Mouse (Mus musculus): ENCODE results near the gene Mfsd2a. TPM values are rescaled to one million over a fixed set of nuclear protein-coding genes. Genes with fewer than 3 reads are reported as not detected.
"Not testable (repeated sequence)": the region's sequence is repeated elsewhere in the genome, so short reads cannot be mapped to it uniquely, and the experiment has no call there.

Gene Mfsd2a
- under 1 TPM in 1 of 2 experiments, not detected in 1; 0.42 TPM for total RNA-seq (2021)

GRCm38 (mm10) chr4:122961100-122961567 lies at the start of gene Mfsd2a:
TSS of gene Mfsd2a (minus strand) at chr4:122961188.
- DNase-seq: peak; percentile 53 to 54
- intact Hi-C loops (cut with DNase I): no loop called here

DNA sequence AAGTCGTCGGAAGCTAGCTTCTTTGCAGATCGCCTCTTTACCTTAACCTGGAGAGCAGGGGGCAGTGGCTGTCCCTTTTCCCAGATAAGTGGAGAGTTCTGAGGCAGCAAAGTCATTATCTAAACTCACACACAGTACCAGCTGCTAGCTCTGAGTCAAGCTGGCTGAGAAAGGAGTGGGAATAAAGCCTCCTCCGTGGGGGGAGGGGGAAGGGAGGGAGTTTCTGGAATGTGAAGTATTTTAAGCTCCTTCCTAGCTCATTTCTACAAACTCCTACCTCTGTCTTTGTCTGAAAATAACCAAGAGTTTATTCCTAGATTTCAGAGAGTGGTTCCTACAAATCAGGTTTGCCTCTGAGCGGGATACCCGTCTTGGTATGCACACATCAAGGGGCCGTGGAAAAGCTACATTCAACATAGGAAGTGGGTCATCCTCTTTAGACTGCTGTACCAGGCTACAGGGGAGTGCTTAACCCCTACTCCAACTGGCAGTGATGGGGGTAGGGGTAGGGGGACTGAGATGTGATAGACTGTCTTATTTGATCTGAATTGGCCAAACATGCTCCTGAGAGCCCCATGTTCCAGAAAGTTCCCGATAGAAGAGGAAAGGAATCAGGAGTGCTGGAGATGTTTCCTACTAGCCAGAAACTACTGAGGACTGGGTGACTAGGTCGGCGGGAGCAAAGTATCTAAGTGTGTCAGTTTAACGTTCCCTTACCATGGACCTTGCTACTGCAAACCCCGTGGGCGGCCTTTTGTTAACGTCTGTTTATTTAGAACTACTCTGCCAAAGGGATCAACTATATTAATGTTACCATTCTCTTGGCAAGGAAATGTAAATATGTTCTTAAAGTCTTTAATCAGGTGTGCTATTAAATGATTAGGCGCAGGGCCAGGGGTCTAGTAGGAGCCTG lies 44.3 kb upstream of the Mfsd2a start:
- intact Hi-C loops (cut with DNase I): no loop called here
- DNase-seq: no peak

DNA sequence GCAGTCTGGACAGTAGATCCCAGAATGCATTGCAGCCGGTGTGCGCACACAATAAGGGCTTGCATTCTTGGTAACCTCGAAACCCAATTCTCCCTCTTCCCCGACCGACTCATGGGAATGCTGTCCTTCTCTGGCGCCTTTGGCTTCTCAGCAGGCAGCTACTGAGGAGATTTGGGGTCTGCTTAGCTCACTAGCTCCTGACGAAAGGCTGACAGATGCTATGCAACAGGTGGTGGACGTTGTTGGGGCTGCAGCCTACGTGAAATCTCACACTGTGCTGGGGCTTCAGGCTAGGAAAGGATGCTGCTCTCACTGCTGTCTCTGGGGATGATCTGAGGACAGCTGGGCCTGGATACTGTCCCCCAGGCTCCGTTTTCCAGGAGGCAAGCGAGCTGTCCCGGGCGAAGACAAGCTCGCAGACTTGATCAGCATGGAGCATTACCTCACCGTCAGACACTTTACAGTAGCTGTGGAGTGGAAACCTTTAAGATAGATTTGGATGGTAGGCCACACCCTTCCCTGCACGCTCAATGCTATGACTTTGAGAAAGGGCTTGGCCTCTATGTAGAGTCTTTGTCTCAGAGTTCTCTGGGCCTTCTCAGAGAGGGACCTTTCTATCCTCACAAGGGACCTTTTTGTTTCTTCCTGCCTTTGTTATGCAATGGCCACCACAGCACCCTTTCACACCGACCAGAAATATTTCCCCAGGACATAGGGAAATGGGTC lies 39.8 kb upstream of the Mfsd2a start:
- intact Hi-C loops (cut with DNase I): no loop called here
- no peak for DNase-seq

- DNase-seq: no peak
- intact Hi-C loops (cut with DNase I): no loop called here
Observed at GRCm38 (mm10) chr4:123000130-123000529, 39.1 kb upstream of the Mfsd2a start.

GRCm38 (mm10) chr4:122999263-122999691 lies 38.3 kb upstream of the Mfsd2a start:
- no peak for DNase-seq
- intact Hi-C loops (cut with DNase I): loop anchor here (2.0 kb wide), 1 partner anchor 14 kb away; no protein-coding TSS in a partner anchor

DNA sequence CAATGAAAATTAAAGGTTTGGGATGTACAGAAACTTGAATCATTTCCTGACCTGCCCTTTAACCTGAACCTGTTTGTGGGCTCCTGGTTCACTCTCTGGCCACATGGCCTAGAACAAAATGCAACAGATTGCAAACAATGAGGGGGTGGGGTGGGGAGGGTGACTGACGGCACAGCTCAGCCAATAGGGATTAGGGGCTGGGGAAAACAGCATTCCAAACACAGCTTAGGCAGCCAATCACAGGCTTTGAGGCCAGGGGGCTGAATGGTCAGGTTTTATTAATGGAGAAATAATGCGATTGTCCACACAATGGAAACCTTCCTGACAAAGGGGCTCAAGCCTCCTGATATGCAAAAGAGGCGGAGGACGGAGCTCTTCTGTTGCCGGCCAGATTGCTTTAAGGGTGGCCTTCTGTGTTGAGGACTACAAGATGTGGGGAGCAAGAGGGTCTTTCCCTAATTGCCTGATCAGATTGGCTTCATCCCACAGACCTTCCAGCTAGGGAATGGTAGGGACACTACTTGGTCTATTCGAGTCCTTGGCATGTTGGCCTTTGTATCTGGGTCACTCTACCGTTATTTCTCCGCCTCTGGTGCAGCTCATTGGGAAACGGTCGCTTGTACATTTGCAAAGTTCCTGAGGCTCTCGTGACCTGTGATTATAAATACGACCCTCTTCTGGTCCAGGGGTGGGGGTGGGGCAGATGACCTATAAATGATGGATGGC lies 37.7 kb upstream of the Mfsd2a start:
- intact Hi-C loops (cut with DNase I): loop anchor here (2.0 kb wide), 1 partner anchor 14 kb away; no protein-coding TSS in a partner anchor
- DNase-seq: no peak

DNA sequence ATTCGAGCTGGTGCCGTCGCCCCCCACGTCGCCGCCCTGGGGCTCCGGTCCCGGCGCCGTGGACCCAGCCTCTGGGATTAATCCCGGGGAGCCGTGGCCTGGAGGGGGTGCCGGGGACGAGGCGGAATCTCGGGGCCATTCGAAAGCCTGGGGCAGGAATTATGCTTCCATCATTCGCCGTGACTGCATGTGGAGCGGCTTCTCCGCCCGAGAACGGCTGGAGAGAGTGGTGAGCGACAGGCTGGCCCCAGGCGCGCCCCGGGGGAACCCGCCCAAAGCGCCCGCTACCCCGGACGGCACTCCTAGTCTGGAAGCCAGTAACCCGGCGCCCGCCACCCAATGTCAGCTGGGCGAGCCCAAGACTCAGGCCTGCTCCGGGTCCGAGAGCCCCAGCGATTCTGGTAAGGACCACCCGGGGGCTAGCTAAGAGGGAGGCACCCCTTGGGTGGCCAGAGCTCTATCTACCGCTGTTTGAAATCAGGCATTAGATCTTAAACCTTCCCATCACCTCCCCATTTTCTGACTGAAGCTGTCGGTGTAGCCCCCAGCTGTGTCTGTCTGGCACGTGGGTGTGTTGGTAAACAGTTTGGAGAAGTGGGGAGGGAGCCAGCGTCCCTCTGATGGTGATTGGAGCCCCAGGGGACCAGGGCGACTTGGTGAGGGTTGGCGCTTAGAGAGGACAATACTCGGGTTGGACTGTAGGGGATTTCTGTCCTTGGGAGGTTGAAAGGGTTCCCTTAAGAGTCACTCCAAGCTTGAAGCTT lies 35.8 kb upstream of the Mfsd2a start:
- intact Hi-C loops (cut with DNase I): no loop called here
- DNase-seq: peak; percentile 9 to 24

DNA sequence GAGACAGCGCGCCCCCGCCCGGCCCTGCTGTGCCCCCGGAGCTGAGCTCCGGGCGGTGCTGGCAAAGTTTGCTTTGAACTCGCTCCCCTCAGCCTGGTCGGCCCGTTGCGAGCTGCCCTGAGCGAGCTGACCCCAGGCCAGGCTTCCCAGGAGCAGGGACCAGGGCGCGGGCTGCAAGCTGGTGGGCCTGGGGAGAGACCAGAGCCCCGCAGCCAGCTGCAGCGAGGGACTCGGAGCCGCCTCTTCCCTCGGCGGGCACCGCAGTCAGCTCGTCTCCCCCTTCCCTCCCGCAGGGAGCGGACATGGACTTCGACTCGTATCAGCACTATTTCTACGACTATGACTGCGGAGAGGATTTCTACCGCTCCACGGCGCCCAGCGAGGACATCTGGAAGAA lies 35.2 kb upstream of the Mfsd2a start:
- intact Hi-C loops (cut with DNase I): no loop called here
- DNase-seq: peak; percentile 16 to 42

- DNase-seq: peak; percentile 81 to 86
- intact Hi-C loops (cut with DNase I): loop anchor here (1.0 kb wide), 1 partner anchor 88 kb away; no protein-coding TSS in a partner anchor
Observed at GRCm38 (mm10) chr4:122995404-122996220, 34.6 kb upstream of the Mfsd2a start, which contains the start of gene Mycl. TSS of gene Mycl (plus strand) at chr4:122995652.

DNA sequence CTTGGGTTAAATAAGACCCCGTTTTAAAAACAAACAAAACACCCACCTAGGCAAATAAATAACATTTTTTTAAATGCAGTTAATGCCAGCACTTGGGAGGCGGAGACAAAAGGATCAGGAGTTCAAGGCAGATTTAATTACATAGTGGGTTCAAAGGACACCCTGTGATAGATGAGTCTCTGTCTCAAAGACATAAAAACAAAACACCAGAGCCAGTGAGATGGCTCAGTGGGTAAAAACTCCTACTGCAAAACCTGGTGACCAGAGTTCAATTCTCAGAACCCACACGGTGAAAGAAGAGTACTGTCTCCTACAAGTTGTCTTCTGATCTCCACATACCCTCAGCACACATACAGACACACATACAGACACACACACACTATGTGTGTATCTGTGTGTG lies 31.3 kb upstream of the Mfsd2a start:
- intact Hi-C loops (cut with DNase I): no loop called here
- no peak for DNase-seq

DNA sequence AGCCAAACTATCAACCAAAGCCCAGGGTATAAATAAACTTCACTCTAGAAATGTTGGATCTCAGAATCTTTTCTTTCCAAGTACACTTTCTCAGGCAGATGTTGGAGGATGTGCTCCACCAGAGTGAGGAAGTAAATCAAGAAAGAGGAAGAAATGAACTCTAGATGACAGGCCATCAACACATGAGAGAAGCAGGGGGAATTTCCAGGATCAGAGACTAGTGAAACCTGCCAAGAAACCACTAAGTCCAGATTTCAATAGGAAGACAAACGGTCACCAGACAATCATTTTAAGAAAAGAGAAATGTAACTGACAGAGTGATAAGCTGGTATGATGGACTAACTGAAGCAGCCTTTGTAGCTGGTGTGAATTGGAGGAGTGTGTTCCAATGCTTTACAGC lies 30.2 kb upstream of the Mfsd2a start:
- intact Hi-C loops (cut with DNase I): no loop called here
- no peak for DNase-seq

GRCm38 (mm10) chr4:122988004-122988403 lies 27.0 kb upstream of the Mfsd2a start:
- DNase-seq; intact Hi-C loops (cut with DNase I): not testable (repeated sequence)

GRCm38 (mm10) chr4:122987421-122987820 lies 26.4 kb upstream of the Mfsd2a start:
- intact Hi-C loops (cut with DNase I): no loop called here
- no peak for DNase-seq

GRCm38 (mm10) chr4:122985110-122985509 lies 24.1 kb upstream of the Mfsd2a start:
- intact Hi-C loops (cut with DNase I): loop anchor here (1.0 to 2.0 kb wide), 3 partner anchors 41 to 176 kb away; no protein-coding TSS in a partner anchor
- peak; percentile 21 to 38 for DNase-seq

DNA sequence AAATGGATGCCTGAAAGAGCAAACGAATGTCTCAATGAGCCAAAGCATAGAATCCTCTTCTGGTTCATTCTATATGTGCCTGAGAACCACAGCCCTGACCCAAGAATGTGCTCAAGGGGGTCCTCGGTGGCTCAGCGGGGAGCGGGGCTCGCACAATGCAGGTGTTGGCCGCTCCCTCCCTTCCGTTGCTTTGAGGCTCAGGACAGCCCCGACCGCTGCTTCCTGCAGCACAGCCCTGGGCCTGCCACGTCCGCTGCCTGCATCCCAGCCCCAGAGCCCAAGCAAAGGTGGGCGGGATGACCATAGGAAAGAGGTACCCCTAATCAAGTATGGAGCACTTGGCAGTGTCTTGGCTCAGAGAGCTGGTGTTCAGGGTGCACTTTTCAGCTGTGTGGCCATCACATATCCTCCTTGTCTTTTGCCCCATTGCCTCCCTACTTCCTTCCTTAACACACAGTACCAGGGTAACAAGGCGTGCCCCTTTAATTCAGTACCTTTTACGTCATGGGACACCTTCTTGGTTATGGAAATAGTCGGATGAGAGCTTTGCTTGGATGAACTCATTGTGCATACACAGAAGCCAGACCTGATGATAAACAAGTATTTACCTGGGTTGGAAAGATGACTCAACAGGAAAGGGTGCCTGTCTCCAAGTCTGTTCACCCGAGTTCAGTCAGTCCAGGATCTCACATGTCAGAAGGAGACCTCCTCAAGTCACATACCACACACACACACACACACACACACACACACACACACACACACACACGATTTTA lies 22.7 kb upstream of the Mfsd2a start:
- DNase-seq: no peak
- intact Hi-C loops (cut with DNase I): loop anchor here (1.0 to 5.0 kb wide), 4 partner anchors 73 to 1741 kb away; no protein-coding TSS in a partner anchor

- intact Hi-C loops (cut with DNase I): loop anchor here (5.0 kb wide), 1 partner anchor 1740 kb away; no protein-coding TSS in a partner anchor
- DNase-seq: no peak
Observed at GRCm38 (mm10) chr4:122982537-122982936, 21.5 kb upstream of the Mfsd2a start.

GRCm38 (mm10) chr4:122981930-122982329 lies 20.9 kb upstream of the Mfsd2a start:
- no peak for DNase-seq
- intact Hi-C loops (cut with DNase I): loop anchor here (5.0 kb wide), 1 partner anchor 1740 kb away; no protein-coding TSS in a partner anchor

DNA sequence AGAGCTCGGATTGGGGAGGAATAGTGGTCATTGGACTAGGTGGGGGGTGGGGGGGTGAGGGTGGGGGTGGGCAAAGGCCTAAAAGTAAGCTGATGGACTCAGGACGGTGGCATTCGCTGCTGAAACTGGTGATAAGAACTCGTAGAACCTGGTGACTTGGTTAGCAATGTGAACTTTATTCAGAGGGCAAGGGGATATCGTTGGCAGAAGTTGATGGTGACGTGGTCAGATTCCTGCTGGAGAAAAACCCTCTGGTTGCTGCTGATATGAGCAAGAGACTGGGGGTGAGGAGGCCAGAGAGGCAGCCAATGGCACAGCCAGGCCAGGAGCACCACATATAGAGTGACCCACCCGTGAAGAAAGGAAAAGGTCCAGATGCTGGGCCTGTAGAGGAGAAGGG lies 20.2 kb upstream of the Mfsd2a start:
- DNase-seq: no peak
- intact Hi-C loops (cut with DNase I): loop anchor here (5.0 kb wide), 1 partner anchor 1739 kb away; no protein-coding TSS in a partner anchor

Data from heart, postnatal 36 days (tissue).